Mouse (Mus musculus): ENCODE measurements around the gene Syt1.

GRCm38 (mm10) chr10:108531641-108532040 is 479.1 kb downstream of the Syt1 start:
- TF ChIP-seq GATA1 (IDR thresholded peaks at IDR 0.05; ENCODE audit: low read length) (no peak), TAL1 (IDR thresholded peaks at IDR 0.05; ENCODE audit: low read length) (no peak)

Data from erythroblast, embryonic 14.5 days (primary cell).